Mouse (Mus musculus) spleen, postnatal 14 days (tissue): ENCODE data around the gene Lhfpl1.
"Not testable (repeated sequence)": the region's sequence is repeated elsewhere in the genome, so short reads cannot be mapped to it uniquely, and the experiment has no call there.

Source experiments
- DNase-seq, 2 experiments: peaks; one replicate each; pipeline ENCODE4 v3.0.0; 2021 to 2022; ENCODE audit warnings: low spot score in 2 of 2

The Lhfpl1 gene

DNA sequence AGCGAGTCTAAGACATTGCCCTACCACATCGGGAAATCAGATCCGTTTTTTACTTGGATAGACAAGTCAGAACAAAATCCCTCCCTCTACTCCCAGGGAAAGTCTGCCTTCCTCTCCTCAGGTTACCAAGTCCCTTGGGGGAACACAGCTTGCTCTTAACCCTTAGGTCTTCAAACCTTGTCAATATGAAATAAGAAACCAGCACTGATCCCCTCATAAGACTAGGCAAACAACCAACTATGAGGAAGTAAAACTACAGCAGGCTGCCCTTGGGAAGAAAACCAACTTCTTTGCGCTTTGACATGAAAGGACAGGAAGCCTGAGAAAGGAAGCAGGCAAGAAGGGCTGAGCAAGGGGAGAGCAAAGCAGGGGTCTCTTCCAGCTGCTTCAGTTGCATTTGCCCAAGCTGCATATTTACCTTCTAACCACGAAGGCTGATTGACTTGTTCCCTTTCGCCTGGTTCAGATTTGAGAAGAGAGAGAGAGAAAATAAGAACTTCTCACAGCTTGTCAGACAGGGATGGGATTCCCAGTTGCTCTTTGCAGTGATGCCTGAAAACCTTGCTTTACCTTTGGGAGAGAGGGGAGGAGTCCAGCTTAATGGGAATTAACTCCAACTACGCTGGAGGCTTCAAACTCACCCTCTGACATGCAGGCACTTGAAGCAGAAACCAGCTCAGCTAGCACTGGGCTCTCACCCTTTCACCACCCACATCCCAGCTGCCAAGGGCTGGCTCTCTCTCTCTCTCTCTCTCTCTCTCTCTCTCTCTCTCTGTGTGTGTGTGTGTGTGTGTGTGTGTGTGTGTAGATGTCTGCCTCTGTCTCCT is at the start of gene Lhfpl1:
Gene Lhfpl1, minus strand, starts transcription at position 713 of the 827 bp plus-strand sequence.
- no peak for DNase-seq

DNA sequence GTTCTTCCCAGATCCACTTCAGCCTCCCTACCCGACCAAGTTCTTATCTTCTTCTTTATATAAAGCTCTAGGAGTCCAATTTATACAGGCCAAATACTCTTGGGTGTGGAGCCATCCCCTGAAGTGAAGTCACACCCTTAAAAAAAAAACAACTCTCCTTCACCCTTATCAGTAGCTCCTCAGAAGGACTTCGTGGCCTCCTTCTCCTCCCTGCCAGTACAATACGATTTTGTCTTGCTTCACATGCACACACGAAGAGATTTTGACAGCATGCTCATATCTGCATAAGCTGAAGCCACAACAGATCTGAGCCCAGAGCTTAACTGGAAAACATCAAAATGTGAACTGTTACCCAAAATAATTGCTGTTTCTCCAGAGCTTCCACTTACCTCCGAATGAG is 22.9 kb upstream of the Lhfpl1 start:
- DNase-seq, result no peak

DNA sequence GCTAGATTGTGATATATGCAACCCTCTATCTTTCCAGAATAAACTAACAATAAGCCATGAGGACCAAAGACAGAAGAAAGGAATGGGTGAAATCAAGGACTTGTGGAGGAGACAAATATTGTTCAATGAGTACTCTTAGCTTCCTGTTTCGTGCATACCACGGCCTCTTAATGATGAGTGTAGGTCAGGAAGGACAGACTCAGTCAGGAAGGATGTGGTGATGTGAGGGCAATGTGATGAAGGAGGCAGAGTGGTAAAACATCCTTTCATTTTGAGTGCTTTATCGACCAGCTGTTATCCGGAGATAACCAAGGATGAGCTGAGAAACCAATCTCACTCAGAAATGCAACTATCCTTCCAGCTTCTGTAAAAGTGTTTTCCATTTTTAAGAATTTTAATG is 13.6 kb upstream of the Lhfpl1 start:
- no peak for DNase-seq

DNA sequence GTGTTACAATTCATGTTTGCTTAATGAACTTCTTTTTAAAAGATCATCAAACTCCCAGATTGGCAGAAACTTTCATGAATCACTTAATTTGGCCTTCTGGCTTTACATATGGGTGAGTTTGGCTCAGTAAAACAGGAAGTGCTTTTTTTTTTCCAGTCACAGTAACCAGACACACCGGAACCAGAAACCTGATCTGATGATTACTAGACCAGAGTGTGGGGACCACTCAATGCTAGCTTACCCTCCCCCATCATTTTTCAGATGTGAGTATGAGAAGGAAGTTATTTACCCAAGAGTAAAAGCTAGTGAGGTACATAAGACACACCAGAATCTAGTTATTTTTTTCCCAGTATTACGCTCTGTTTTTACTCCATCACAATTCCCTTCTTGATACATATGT is 6.5 kb downstream of the Lhfpl1 start:
- no peak for DNase-seq

DNA sequence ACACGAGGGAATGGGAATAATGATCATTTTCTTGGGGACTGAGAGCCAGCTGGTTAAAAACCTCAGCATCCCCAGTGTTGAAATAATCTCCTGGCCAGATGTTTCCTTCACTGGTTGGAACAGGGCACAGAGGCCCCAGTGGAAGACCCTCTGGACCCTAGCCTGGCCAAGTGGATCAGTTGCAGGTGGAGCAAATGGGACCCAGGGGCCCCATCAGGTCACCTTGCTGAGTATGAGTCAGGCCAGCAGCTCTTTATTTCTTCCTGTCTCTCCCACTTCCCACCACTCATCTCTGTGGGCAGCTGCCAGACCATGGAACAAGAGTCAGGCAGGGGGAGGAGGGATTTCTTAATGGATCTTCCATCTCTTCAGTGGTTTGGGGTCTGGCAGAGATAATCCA is 12.7 kb downstream of the Lhfpl1 start:
- no peak for DNase-seq

DNA sequence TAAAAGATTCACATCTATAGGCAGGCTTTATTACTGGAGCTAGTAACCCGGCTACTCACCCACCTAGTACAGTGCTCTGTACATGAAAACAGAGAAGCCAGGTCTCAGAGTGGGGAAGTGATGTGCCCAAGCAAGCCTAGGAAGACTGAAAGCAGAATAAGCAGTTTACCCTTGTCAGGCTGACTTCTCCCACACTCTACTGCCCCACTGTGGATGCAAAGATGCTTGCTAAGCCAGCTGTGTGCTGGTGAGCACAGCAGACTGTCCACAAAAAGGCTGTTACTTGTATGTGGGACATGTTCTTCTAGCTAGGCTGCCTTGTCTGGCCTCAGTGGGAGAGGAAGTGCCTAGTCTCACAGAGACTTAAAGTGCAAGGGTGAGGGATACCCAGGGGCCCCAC is 40.3 kb downstream of the Lhfpl1 start:
- DNase-seq, result no peak

DNA sequence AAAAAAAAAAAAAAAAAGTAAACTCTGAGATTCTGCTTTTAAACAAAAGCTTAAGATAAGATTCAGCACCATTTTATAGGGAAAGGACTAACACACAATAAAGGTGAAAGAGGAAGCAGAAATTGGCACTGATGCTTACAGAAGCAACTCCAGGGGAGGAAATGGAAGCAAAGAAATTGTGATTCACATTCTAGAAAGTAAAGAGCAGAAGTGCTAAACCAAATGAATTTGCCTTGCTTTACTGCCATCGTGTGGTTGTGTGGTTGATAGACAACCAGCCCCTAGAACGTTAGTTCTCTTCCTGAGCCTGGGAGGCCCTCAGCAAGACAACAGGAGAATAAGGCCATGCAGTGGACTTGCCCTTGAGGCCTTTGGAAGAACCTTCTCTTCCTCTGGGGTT is 41.7 kb downstream of the Lhfpl1 start:
- no peak for DNase-seq

DNA sequence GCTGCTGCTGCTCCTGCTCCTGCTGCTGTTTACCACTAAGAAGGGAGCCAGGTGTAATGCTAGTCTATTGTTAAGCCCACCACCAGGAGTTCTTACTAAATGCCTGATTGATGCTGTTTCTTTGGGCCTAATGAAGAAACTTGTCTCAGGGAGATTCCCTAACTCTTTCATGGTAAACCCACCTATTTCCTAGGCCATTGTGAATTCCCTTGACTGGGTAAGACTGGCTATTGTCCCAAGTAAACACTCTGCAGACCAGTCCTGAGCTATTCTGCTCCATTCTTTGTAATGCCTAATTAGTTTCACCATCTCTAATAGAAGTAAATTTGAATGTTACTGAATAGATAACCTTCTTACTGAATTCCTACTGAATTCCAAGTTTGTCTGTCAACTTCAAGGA is 48.7 kb downstream of the Lhfpl1 start:
- not testable (repeated sequence) for DNase-seq

DNA sequence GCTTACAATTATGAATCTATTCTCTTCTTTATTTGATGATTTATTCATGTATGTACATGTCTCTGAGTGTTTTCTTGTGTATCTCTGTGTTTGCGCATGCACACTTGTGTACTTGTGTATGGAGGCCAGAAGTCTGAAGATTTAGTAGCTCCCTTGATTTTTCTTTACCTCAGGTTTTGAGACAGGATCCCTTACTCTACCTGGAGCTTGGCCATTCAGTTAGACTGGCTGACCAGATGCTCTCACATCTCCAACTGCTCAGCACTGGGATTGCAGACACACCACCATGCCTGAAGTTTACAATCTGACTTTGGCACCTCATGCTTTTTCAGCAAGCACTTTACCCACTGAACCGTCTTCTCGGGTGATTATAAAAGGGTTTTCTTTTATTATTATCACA is 76.7 kb downstream of the Lhfpl1 start:
- DNase-seq, result no peak

DNA sequence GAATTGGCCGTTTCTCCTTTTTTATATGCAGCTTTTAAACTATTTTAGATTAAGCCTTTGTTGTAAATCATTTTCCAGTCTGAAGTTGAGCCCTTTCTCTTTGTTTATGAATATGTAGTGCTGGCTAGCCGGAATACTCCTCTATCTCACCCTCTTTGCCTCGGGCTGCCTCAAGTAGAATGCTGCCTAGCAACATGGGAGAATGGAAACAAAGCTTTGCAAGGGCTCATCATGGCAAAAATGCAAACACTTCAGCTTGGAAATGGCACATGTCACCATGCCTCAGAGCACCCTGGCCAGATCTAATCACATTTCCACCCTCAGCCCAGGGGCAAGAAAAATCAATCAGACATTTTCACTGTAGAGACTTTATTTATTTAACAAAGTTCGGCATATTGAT is 77.1 kb downstream of the Lhfpl1 start:
- no peak for DNase-seq

DNA sequence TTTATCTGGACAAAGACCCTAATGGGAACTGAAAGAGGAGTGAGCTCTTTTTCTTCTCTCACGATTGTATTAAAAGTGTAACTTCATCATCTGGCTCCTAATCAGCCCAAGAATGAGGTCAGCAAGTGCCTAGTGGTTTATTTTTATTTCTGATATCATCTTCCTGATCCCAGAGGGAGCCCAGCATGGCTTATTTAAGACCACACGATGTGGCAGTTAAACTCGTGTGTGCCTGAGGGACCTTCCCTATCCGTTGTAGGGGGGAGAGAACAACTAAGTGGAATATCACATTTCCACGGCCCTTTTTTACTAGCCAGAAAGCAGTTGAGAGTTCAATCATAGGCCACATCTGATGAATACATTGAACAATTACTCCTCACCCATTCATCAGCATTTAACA is 87.1 kb downstream of the Lhfpl1 start:
- DNase-seq, result no peak
